Mouse (Mus musculus): ENCODE data around the gene Csrp2. TPM values are rescaled to one million over a fixed set of nuclear protein-coding genes. Genes with fewer than 3 reads are reported as not detected.

Csrp2 gene
- total RNA-seq, 1 experiment from 2014 or later = 276 TPM

GRCm38 (mm10) chr10:110931161-110931912 lies 11.7 kb downstream of the Csrp2 start:
- DNase-seq = no peak

- DNase-seq = no peak
These were observed 12.4 kb downstream of the Csrp2 start for GRCm38 (mm10) chr10:110931913-110932560.

DNA sequence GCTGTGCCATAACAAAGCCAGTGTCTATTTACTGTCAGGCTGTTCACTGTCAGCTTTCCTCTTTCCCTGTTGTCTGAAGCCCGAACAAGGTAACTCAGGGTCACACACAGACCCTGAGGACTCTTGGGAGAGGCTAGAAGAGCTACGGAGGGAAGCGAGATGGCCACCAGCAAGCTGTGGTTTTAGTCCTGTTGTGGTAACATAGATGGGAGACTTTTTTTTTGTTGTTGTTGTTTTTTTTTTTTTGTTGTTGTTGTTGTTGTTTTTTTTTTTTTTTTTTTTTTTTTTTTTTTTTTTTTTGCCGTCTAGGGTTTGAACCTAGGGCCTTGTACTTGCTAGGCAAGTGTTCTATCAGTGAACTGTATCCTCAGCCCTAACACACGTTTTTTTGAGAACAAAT lies 14.0 kb downstream of the Csrp2 start:
- no peak for DNase-seq

GRCm38 (mm10) chr10:110935081-110935480 lies 15.5 kb downstream of the Csrp2 start:
- no peak for DNase-seq

DNA sequence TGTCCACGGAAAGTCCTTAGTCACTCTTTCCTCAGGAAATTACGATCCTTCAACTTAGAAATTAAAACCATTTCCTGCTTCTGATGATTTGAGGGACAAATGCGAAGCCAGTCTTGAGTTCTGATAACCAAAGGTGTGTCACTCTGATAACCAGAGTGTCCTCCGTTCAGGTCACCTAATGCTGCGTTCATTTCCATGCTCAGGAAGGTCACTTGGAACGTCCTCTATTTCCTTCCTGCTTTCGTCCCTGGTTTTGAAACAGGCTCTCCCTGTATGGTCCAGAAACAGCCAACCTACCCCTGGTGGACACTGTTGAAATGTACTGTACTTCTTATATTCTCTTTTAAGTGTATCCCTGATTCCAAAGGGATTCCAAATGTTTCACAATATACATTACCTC lies 16.1 kb downstream of the Csrp2 start:
- no peak for DNase-seq

- peak; percentile 43 for DNase-seq
These were observed 18.8 kb downstream of the Csrp2 start for GRCm38 (mm10) chr10:110938361-110938760.

DNA sequence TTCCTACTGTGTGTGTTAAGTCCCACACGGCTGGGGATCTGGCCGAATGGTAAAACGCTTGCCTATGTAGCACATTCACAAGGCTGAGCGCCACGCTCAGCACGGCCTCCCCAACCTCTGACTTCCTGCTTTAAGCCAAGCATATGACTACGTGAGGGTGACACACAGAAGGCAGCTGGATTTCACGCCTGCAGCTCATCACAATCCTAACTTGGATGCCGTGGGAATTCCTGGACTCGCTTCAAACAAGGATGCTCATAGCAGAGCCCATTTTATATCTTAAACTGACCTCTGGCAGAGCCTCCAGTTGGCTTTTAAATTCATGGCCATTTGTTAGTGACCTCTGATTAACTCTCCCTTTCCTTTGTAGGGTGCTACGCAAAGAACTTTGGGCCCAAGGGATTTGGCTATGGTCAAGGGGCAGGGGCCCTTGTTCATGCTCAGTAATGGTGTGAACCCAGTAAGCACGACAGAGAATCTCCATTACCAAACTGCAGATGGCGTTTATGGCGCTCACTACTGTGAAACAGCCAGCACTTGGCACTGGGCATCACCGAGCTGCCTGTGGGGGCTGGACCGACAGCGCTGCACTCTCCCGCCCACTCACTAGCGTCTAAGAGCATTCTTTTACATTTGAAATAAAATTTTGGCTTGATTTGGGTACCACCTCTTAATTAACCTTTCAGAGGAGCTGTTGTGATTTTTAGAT lies 19.4 kb downstream of the Csrp2 start:
- no peak for DNase-seq

GRCm38 (mm10) chr10:110939717-110940116 lies 20.1 kb downstream of the Csrp2 start:
- DNase-seq = no peak

DNA sequence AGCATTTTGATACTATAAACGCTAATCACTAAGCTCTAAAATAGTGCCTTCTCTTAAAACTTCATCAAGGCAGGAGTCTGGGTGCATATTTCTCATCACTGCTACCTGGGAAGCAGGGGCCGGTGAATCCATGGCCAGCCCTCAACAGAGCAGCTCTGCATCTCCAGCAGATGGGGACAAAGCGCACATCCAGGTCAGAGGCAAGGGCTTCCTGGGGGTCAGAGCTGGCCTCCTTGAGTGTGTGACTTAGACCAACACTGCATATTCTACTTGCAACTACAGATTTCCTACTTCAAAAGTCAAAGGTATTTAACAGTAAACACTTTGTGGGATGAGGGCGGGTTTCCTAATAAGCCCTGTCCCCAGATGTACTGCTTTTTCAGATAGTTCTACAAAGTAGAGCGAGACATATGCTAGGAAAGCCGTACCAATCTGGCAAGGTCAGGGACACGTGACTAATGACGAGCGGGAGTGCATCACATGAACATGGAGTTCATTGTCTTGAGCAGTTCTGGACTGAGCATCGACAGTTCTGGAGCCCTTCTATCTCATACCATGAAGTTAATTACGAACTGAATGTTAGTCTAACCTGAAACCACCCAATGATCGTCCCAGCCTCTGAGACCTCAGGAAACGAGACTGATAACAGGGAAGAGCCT lies 21.3 kb downstream of the Csrp2 start:
- no peak for DNase-seq

DNA sequence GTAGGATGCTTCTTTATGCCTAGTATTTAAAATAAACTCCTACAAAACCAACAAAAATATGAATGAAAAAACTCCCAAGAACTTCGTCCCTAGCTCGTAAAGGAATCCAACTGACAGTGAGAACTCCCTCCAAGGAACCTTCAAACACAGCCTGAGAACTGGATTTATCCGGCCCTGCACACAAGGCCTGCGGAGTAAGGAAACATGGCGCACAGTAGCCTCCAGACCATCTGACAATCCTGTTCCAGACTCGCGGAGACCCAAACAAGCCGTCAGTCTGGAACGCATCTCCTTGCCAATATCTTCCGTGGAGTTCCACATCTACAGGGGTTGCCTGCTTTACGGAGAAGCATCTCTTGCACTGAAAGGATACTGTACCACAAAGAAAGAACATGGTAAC lies 22.4 kb downstream of the Csrp2 start:
- DNase-seq = no peak

GRCm38 (mm10) chr10:110942806-110943205 lies 23.2 kb downstream of the Csrp2 start:
- DNase-seq = no peak

DNA sequence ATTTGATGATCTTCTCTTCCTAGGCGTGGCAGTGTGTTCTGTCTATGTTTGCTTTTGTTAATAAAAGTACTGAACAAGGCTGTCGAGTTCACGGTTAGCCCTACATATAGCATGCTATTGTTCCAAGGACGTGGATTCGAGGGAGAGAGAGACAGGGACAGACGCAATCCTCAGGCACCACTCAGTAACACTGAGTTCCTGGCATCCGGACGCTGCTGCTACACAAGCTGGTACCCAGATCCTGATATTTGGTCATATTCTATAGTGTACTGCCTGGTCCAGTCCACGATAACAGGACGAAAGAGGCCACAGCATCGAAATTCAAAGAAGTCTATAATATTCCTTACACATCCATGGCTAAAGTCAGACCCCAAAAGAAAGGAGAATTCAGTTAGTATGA lies 24.6 kb downstream of the Csrp2 start:
- no peak for DNase-seq

GRCm38 (mm10) chr10:110945966-110946365 lies 26.4 kb downstream of the Csrp2 start:
- DNase-seq = no peak

- no peak for DNase-seq
These were observed 28.0 kb downstream of the Csrp2 start for GRCm38 (mm10) chr10:110947574-110947973.

- no peak for DNase-seq
These were observed 31.5 kb downstream of the Csrp2 start for GRCm38 (mm10) chr10:110951112-110951511.

GRCm38 (mm10) chr10:110951748-110952147 lies 32.2 kb downstream of the Csrp2 start:
- no peak for DNase-seq

GRCm38 (mm10) chr10:110952271-110952670 lies 32.7 kb downstream of the Csrp2 start:
- no peak for DNase-seq

- peak; percentile 90 for DNase-seq
These were observed 33.4 kb downstream of the Csrp2 start for GRCm38 (mm10) chr10:110952937-110953451.

DNA sequence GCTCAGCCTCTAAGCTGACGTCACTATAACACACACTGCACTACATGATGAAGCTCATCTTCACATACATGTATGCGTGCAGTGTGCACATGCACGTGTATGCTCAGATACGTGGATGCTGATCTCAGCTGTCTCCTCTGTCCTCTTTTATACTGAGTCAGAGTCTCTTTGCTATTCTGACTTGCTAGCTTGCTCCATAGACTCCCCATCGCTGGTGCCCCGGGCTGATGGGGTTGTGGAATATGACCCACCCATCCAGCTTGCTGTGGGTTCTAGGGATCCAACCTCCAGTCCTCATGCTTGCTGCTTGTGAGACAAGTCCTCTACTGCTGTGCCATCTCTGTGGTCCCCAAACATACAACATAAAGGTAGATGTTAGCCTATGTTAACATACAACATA lies 39.3 kb downstream of the Csrp2 start:
- no peak for DNase-seq

GRCm38 (mm10) chr10:110959781-110960180 lies 40.2 kb downstream of the Csrp2 start:
- no peak for DNase-seq

GRCm38 (mm10) chr10:110960841-110961240 lies 41.3 kb downstream of the Csrp2 start:
- DNase-seq = no peak

DNA sequence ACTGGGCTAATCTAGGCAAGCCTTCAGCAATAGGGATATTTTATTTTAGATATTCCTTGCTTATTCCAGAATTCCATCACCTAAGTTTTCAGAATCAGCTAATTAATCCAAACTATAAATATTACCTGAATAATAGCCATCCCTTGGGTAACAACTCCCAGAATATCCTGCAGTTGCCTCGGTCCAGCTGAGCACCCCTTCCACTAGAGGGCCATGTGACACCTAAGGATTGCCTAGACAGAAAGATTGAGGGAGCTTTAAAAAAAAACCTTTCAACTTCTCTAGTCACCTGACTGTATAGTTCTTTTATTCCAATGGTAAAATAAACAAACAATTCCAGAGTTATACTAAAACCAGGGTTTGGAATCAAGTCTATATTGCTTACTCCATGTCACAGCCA lies 42.6 kb downstream of the Csrp2 start:
- no peak for DNase-seq

- DNase-seq = no peak
These were observed 51.5 kb downstream of the Csrp2 start for GRCm38 (mm10) chr10:110971044-110971443.

Data from adrenal gland, postnatal 14 days (tissue).